Mouse (Mus musculus) adrenal gland, adult 2 months (tissue): ENCODE results near the gene Tvp23a. TPM values are rescaled to one million over a fixed set of nuclear protein-coding genes. Genes with fewer than 3 reads are reported as not detected.

Experiments used
- DNase-seq: peaks from one replicate; pipeline ENCODE4 v3.0.0; 2021
- long read RNA-seq: library from polyadenylated mRNA; stranded (forward); transcript quantifications from one replicate; pipeline ENCODE4 v2.0.0, GENCODE M21; 2021
- polyA plus RNA-seq: library from polyadenylated mRNA; depleted of rRNA; stranded (reverse); fragments of >200 nt; gene quantifications from 2 replicates; pipeline ENCODE4 v1.2.3, GENCODE M21; 2012; rRNA removed
- total RNA-seq, 2 experiments: library from RNA; stranded (reverse); gene quantifications; 2 replicates each; pipeline ENCODE4 v1.2.3; 2021

Tvp23a gene
- total RNA-seq (1 to 10 TPM; 1.3 to 2.0 TPM), polyA plus RNA-seq (1.2 and 1.5 TPM in 2 replicates)
- long read RNA-seq, partial matches to known transcripts = 1 of 5 reads
- long read RNA-seq, other reads (novel, unspliced or antisense) = 4 of 5 reads

- peak; percentile 47 for DNase-seq
These were observed at the start of gene Tvp23a for GRCm38 (mm10) chr16:10447264-10447594. Gene Tvp23a (minus strand): TSS chr16:10447362.

GRCm38 (mm10) chr16:10495824-10496298, 48.7 kb upstream of the Tvp23a start:
- no peak for DNase-seq

- DNase-seq = no peak
These were observed 45.4 kb upstream of the Tvp23a start for GRCm38 (mm10) chr16:10492587-10492986.

GRCm38 (mm10) chr16:10491716-10492115, 44.6 kb upstream of the Tvp23a start:
- DNase-seq = no peak

- no peak for DNase-seq
These were observed 43.5 kb upstream of the Tvp23a start for GRCm38 (mm10) chr16:10490503-10491150.

GRCm38 (mm10) chr16:10489904-10490457, 42.8 kb upstream of the Tvp23a start:
- no peak for DNase-seq

GRCm38 (mm10) chr16:10489483-10489882, 42.3 kb upstream of the Tvp23a start:
- DNase-seq = no peak

- no peak for DNase-seq
These were observed 41.8 kb upstream of the Tvp23a start for GRCm38 (mm10) chr16:10488769-10489481.

- DNase-seq = no peak
These were observed 40.8 kb upstream of the Tvp23a start for GRCm38 (mm10) chr16:10487895-10488493.

- no peak for DNase-seq
These were observed 39.8 kb upstream of the Tvp23a start for GRCm38 (mm10) chr16:10486993-10487392.

GRCm38 (mm10) chr16:10482343-10482742, 35.2 kb upstream of the Tvp23a start:
- peak; percentile 11 for DNase-seq

- DNase-seq = no peak
These were observed 32.7 kb upstream of the Tvp23a start, which contains the start of gene Ciita for GRCm38 (mm10) chr16:10479857-10480256. Gene Ciita (plus strand): TSS chr16:10480059.

GRCm38 (mm10) chr16:10475919-10476318, 28.8 kb upstream of the Tvp23a start:
- no peak for DNase-seq

- no peak for DNase-seq
These were observed 27.8 kb upstream of the Tvp23a start for GRCm38 (mm10) chr16:10474956-10475355.

- DNase-seq = no peak
These were observed 24.8 kb upstream of the Tvp23a start for GRCm38 (mm10) chr16:10471950-10472349.

- DNase-seq = no peak
These were observed 21.0 kb upstream of the Tvp23a start for GRCm38 (mm10) chr16:10468201-10468600.

- no peak for DNase-seq
These were observed 20.4 kb upstream of the Tvp23a start for GRCm38 (mm10) chr16:10467391-10468107.

- no peak for DNase-seq
These were observed 18.0 kb upstream of the Tvp23a start for GRCm38 (mm10) chr16:10465011-10465681.

GRCm38 (mm10) chr16:10461178-10461577, 14.0 kb upstream of the Tvp23a start:
- no peak for DNase-seq

GRCm38 (mm10) chr16:10460188-10460587, 13.0 kb upstream of the Tvp23a start:
- DNase-seq = no peak

- no peak for DNase-seq
These were observed 7.4 kb upstream of the Tvp23a start for GRCm38 (mm10) chr16:10454583-10454974.
